ENCODE assay signal across 13 mouse cellular contexts in the genomic region with DNA sequence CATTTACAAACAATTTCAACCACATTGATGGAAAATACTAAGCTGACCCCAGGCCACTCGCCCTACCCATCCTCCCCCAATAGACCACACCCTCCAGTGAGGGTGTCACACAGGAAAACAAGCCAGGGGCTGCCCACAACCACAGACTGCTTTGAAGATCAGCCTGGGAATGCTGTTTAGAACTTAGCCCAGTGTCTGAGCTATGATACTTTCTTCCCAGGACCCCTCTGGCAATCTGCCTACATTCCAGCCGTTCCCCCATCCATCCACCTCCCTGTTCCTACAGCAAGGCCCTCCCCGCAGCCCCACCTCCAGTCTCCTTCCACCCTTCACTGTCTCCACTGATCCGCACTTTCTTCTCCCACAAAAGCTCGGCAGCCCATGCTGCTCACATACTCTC. TPM values are rescaled to one million over a fixed set of nuclear protein-coding genes. Genes with fewer than 3 reads are reported as not detected.
DNase-seq lines count a peak whose midpoint lies in the region; ATAC-seq lines count a peak whose summit lies in the region.
"Had no signal": no experiment of that assay in that cellular context is flagged by ENCODE, and none has a peak within 500 bp of the region (broad histone marks: within the 10 kb centered on the region; RNA-seq: fewer than 3 reads in every experiment).

No protein-coding gene starts in this region.

- H3K9ac ChIP-seq in kidney, embryonic 16.5 days (replicated peaks; ENCODE audit: low read length), result no peak overlapping the region
- no peak overlapping the region for H3K9ac ChIP-seq in midbrain, embryonic 16.5 days (ENCODE audit: low read depth, low read length)
- H3K9ac ChIP-seq: hindbrain, embryonic 13.5 days had no signal

- no peak overlapping the region for H3K4me2 ChIP-seq in kidney, embryonic 16.5 days (replicated peaks; ENCODE audit: low read depth, low read length)
- no peak overlapping the region for H3K4me2 ChIP-seq in midbrain, embryonic 16.5 days (ENCODE audit: low read length)
- H3K4me2 ChIP-seq: hindbrain, embryonic 13.5 days had no signal

- no peak for ATAC-seq in kidney, embryonic 16.5 days (ENCODE audit: low FRiP score, low TSS enrichment)
- ATAC-seq in midbrain, embryonic 16.5 days, result no peak
- ATAC-seq: forebrain, embryonic 14.5 days had no signal

- no peaks in the 10 kb centered on the region for H3K27me3 ChIP-seq in kidney, embryonic 16.5 days (ENCODE audit: insufficient read depth, low read length)
- H3K27me3 ChIP-seq in embryonic facial prominence, embryonic 10.5 days (replicated peaks; ENCODE audit: low read depth, poor library complexity, severe bottlenecking), result no peaks in the 10 kb centered on the region
- no peaks in the 10 kb centered on the region for H3K27me3 ChIP-seq in midbrain, embryonic 16.5 days (ENCODE audit: control insufficient read depth, insufficient read depth, low read depth, low read length)
- H3K27me3 ChIP-seq: hindbrain, embryonic 13.5 days had no signal

- peak overlapping the region; percentile 2; the same call in 1 of the 2 replicates for H3K27ac ChIP-seq in kidney, embryonic 16.5 days (ENCODE audit: low read length)
- peak overlapping the region; percentile 54 for H3K27ac ChIP-seq in embryonic facial prominence, embryonic 10.5 days (replicated peaks)
- no peak overlapping the region for H3K27ac ChIP-seq in midbrain, embryonic 16.5 days (ENCODE audit: low read length)
- H3K27ac ChIP-seq: hindbrain, embryonic 13.5 days had no signal

- DNase-seq in heart, adult 11 months, result peak; percentile 92
- DNase-seq in heart, adult 8-10 months (ENCODE audit: low spot score), result no peak
- DNase-seq in kidney, adult 18-20 months, result no peak
- DNase-seq in embryonic facial prominence, embryonic 10.5 days (ENCODE audit: low spot score), result no peak
- DNase-seq in lung, postnatal 25 days (ENCODE audit: low spot score), result peak; percentile 32
- no peak for DNase-seq in right cerebral cortex, adult 2 months (ENCODE audit: low spot score in 2 of 2)
- DNase-seq: gastrocnemius, postnatal 14 days; kidney, postnatal 25 days; thymus, postnatal 36 days had no signal

- H3K4me3 ChIP-seq in kidney, embryonic 16.5 days (ENCODE audit: low read length), result no peak overlapping the region
- H3K4me3 ChIP-seq in embryonic facial prominence, embryonic 10.5 days, result no peak overlapping the region
- no peak overlapping the region for H3K4me3 ChIP-seq in midbrain, embryonic 16.5 days (ENCODE audit: low read depth, low read length)
- H3K4me3 ChIP-seq: hindbrain, embryonic 13.5 days had no signal

- H3K36me3 ChIP-seq in kidney, embryonic 16.5 days (ENCODE audit: insufficient read depth, low read length), result peaks cover 39% of the 10 kb centered on the region
- peaks cover 84% of the 10 kb centered on the region for H3K36me3 ChIP-seq in embryonic facial prominence, embryonic 10.5 days (replicated peaks)
- H3K36me3 ChIP-seq in midbrain, embryonic 16.5 days (ENCODE audit: control insufficient read depth, insufficient read depth, low read length), result peaks cover 15% of the 10 kb centered on the region

- 56% methylated on average over 5 of the region's 5 CpGs for WGBS in kidney, embryonic 16.5 days
- 85% methylated on average over 5 of the region's 5 CpGs for WGBS in embryonic facial prominence, embryonic 10.5 days
- 74% methylated on average over 5 of the region's 5 CpGs for WGBS in midbrain, embryonic 16.5 days

- no peaks in the 10 kb centered on the region for H3K9me3 ChIP-seq in kidney, embryonic 16.5 days (ENCODE audit: low read length)
- no peaks in the 10 kb centered on the region for H3K9me3 ChIP-seq in embryonic facial prominence, embryonic 10.5 days
- no peaks in the 10 kb centered on the region for H3K9me3 ChIP-seq in midbrain, embryonic 16.5 days (replicated peaks; ENCODE audit: control insufficient read depth, low read length, poor library complexity, severe bottlenecking)
- H3K9me3 ChIP-seq: hindbrain, embryonic 13.5 days had no signal

- peaks cover 13% of the 10 kb centered on the region for H3K4me1 ChIP-seq in kidney, embryonic 16.5 days (ENCODE audit: insufficient read depth, low read length)
- H3K4me1 ChIP-seq in embryonic facial prominence, embryonic 10.5 days, result peaks cover 26% of the 10 kb centered on the region
- H3K4me1 ChIP-seq in midbrain, embryonic 16.5 days (ENCODE audit: control insufficient read depth, insufficient read depth, low read length), result no peaks in the 10 kb centered on the region; the same call in 1 of the 2 replicates

RNA-seq across cellular contexts. Expression of gene Xpnpep1, which starts 29.1 kb away (rescaled TPM):
- total RNA-seq in heart, adult 8-10 months (2022), result 10 to 100 TPM; 52.4 to 81.0 (median 72.0) TPM
- polyA plus RNA-seq in kidney, embryonic 16.5 days (2015; fragmentation: Nextera tagmentation; extraction: Ambion mirVana), result 166 and 167 TPM in 2 replicates
- polyA plus RNA-seq in embryonic facial prominence, embryonic 10.5 days (2016; fragmentation: Nextera tagmentation; extraction: Ambion mirVana), result 158 and 159 TPM in 2 replicates
- 114 and 132 TPM in 2 replicates for polyA plus RNA-seq in midbrain, embryonic 16.5 days (2015; fragmentation: Nextera tagmentation; extraction: Ambion mirVana)

Comparison
In these comparisons a context has a peak if more than half of its experiments do, and no peak if none do; other contexts are left out.
1. DNase-seq: peak in heart, adult 11 months (single experiment) and lung, postnatal 25 days (single experiment); none in heart, adult 8-10 months (single experiment), kidney, adult 18-20 months (single experiment), embryonic facial prominence, embryonic 10.5 days (single experiment) and right cerebral cortex, adult 2 months (0 of 2).